Mouse (Mus musculus) cerebral cortex, adult 2 months (tissue): ENCODE results near the gene Emx2.

Experiments
- WGBS: fragments of 180-500 bp; shearing (Covaris S2); methylation state at CpG from one replicate; pipeline ENCODE4 v1.1.7; 2018; 5-methylcytosine and 5-hydroxymethylcytosine counted together

The Emx2 gene

GRCm38 (mm10) chr19:59457951-59458742 lies at the start of gene Emx2:
Gene Emx2, plus strand, starts transcription at chr19:59458372.
- WGBS, result 1% methylated on average over 58 of the region's 58 CpGs

GRCm38 (mm10) chr19:59414128-59414527 lies 44.0 kb upstream of the Emx2 start:
- WGBS, result 66% methylated on average over 5 of the region's 5 CpGs

- 2% methylated on average over 15 of the region's 15 CpGs for WGBS
These were observed 40.1 kb upstream of the Emx2 start for GRCm38 (mm10) chr19:59418024-59418423.

GRCm38 (mm10) chr19:59418671-59419070 lies 39.5 kb upstream of the Emx2 start:
- WGBS, result 69% methylated on average over 6 of the region's 6 CpGs

GRCm38 (mm10) chr19:59422393-59422792 lies 35.8 kb upstream of the Emx2 start:
- WGBS, result 15% methylated on average over 8 of the region's 8 CpGs

- WGBS, result 68% methylated on average over 6 of the region's 6 CpGs
These were observed 34.5 kb upstream of the Emx2 start for GRCm38 (mm10) chr19:59423685-59424084.

GRCm38 (mm10) chr19:59424975-59425374 lies 33.2 kb upstream of the Emx2 start:
- WGBS, result 87% methylated on average over 7 of the region's 7 CpGs

GRCm38 (mm10) chr19:59432286-59432685 lies 25.9 kb upstream of the Emx2 start:
- 65% methylated on average over 6 of the region's 6 CpGs for WGBS

- 28% methylated on average over 14 of the region's 14 CpGs for WGBS
These were observed 7.5 kb upstream of the Emx2 start for GRCm38 (mm10) chr19:59450561-59451135.

- 4% methylated on average over 31 of the region's 31 CpGs for WGBS
These were observed 6.7 kb upstream of the Emx2 start for GRCm38 (mm10) chr19:59451441-59451951.

GRCm38 (mm10) chr19:59452321-59452720 lies 5.9 kb upstream of the Emx2 start:
- 57% methylated on average over 4 of the region's 4 CpGs for WGBS

GRCm38 (mm10) chr19:59453591-59453990 lies 4.6 kb upstream of the Emx2 start:
- WGBS, result 47% methylated on average over 13 of the region's 13 CpGs

- WGBS, result under 1% methylated on average over 18 of the region's 18 CpGs
These were observed 4.0 kb upstream of the Emx2 start for GRCm38 (mm10) chr19:59454196-59454595.

- whole genome bisulfite sequencing, result 54% methylated on average over 7 of the region's 7 CpGs
These were observed 2.5 kb upstream of the Emx2 start for GRCm38 (mm10) chr19:59455671-59456070.

- WGBS, result 15% methylated on average over 23 of the region's 23 CpGs
These were observed 894 bp upstream of the Emx2 start for GRCm38 (mm10) chr19:59457011-59457945.

- WGBS, result 1% methylated on average over 15 of the region's 15 CpGs
These were observed 567 bp downstream of the Emx2 start for GRCm38 (mm10) chr19:59458743-59459135.

GRCm38 (mm10) chr19:59459158-59459781 lies 1.1 kb downstream of the Emx2 start:
- 2% methylated on average over 75 of the region's 75 CpGs for WGBS

GRCm38 (mm10) chr19:59459811-59460241 lies 1.7 kb downstream of the Emx2 start:
- WGBS, result 3% methylated on average over 19 of the region's 19 CpGs

GRCm38 (mm10) chr19:59460328-59461115 lies 2.4 kb downstream of the Emx2 start:
- WGBS, result 12% methylated on average over 34 of the region's 34 CpGs
